Mouse (Mus musculus) lung, adult 2 months (tissue): ENCODE measurements around the gene Cltrn. TPM values are rescaled to one million over a fixed set of nuclear protein-coding genes. Genes with fewer than 3 reads are reported as not detected.

Experiments used
- DNase-seq: peaks from one replicate; pipeline ENCODE4 v3.0.0; 2022
- H3K4me1 ChIP-seq: fragments of 200-500 bp; 2 replicates; pipeline ENCODE4 v1.6.1; 2011; ENCODE audit warnings: low read length; ENCODE audit not compliant: control insufficient read depth, insufficient read depth
- H3K4me3 ChIP-seq: fragments of 200-500 bp; replicated peaks from 2 replicates; pipeline ENCODE3; 2011; ENCODE audit warnings: low read depth, mild to moderate bottlenecking, control low read depth, low read length; ENCODE audit errors: extremely low read depth
- CTCF ChIP-seq: fragments of 200-500 bp; IDR thresholded peaks from 2 replicates; pipeline ENCODE4 v1.5.1; 2011; ENCODE audit warnings: mild to moderate bottlenecking, low read length, control low read depth; ENCODE audit not compliant: insufficient read depth
- POLR2A ChIP-seq: fragments of 200-500 bp; IDR thresholded peaks from 2 replicates; pipeline ENCODE4 v1.6.1; 2011; ENCODE audit warnings: low read depth, mild to moderate bottlenecking, control low read depth, low read length, borderline replicate concordance; ENCODE audit errors: extremely low read depth
- WGBS: fragments of 180-500 bp; shearing (Covaris S2); methylation state at CpG from one replicate; pipeline ENCODE4 v1.1.7; 2018; 5-methylcytosine and 5-hydroxymethylcytosine counted together
- polyA plus RNA-seq: library from polyadenylated mRNA; depleted of rRNA; stranded (reverse); fragments of >200 nt; gene quantifications from 2 replicates; pipeline ENCODE4 v1.2.3, GENCODE M21; 2012; rRNA removed

Cltrn gene
- not detected in 2 replicates for polyA plus RNA-seq

DNA sequence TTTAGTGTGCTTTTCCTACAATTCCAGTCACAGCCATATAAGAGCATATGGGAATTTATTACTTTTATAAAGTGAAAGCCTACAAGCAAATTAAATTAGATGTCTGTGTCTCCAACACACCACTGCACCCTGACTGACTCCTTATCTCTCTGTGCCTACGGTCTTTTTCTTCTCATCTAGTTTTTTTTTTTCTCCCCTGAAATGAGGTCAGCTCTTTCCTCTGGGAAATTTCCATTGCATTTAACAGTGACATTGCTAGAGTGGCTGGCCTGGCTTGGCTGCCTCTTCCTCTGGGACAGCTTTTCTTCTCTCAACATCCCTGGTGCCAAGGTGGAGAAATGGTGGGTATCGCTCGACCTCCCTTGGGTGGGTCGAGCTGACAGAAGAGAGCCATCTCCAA lies at the start of gene Cltrn:
Gene Cltrn, plus strand, starts transcription at position 249 of the 400 bp plus-strand sequence.
- Histone ChIP-seq H3K4me1 (no peaks in the 10 kb centered on the region), H3K4me3 (no peak within 1 kb of the TSS)
- WGBS, result 78% methylated on average over 4 of the region's 4 CpGs
- DNase-seq, result no peak
- TF ChIP-seq CTCF (no peak), POLR2A (no peak)

DNA sequence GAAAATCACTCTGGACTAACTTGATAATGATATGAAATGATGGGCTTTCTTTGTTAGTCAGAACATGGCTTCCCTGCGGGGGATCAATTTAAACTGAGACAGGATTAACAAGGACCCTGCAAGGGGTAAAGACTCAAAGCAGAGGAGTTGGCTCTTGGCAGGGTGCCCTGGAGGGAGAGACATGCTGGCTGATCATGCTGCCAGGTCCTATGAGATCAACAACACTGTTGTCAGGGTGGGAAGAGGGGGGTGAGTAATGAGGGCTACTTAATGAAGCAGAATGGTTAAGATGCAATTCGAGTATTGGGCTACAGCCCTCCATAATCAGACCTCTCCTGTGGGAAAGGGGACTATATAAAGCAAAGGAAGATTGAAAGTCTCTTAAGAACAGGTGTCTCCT lies 49.7 kb upstream of the Cltrn start:
- Histone ChIP-seq H3K4me3 (no peak overlapping the region), H3K4me1 (no peaks in the 10 kb centered on the region)
- DNase-seq, result no peak
- 55% methylated on average over 2 of the region's 2 CpGs for WGBS
- TF ChIP-seq CTCF (no peak), POLR2A (no peak)

DNA sequence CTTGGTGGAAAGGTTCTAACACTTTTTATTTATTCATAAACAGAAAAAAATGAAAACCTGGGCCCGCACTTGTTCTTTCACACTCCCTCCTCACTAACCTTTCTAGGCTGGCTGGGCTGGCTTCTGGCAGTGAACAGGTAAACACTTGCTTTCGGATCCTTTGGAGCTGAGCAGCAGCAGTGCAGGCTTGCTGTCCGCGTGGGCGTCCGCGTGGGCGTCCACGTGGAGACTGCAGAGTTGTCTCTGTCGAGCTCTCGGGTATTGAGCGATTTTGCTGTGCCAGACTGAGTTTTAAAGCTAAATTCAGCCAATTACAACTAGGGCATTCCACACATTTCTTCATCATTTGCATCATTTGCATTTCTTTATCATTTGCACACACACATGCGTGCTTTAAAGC lies 46.6 kb upstream of the Cltrn start:
- no peak for TF ChIP-seq CTCF
- no peak for TF ChIP-seq POLR2A
- no peak for DNase-seq
- no peak overlapping the region for H3K4me3 ChIP-seq
- H3K4me1 ChIP-seq, result no peaks in the 10 kb centered on the region
- 58% methylated on average over 13 of the region's 13 CpGs for WGBS

DNA sequence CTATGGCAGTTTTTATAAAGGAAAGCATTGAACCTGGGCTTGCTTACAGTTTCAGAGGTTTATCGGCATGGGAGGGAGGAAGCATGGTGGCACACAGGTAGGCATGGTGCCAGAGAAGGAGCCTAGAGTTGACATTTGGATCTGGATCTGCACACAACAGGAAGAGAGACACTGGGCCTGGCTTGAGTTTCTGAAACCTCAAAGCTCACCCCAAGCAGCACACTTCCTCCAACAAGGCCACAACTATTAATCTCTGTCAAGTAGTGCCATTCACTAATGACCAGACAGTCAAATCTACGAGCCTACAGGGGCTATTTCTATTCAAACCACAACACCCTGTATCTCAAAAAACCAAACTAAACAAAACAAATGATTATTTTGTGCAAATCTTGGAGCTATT lies 41.9 kb upstream of the Cltrn start:
- Histone ChIP-seq H3K4me3 (no peak overlapping the region), H3K4me1 (no peaks in the 10 kb centered on the region)
- WGBS, result 45% methylated on average over 2 of the region's 2 CpGs
- no peak for DNase-seq
- TF ChIP-seq POLR2A, result no peak
- TF ChIP-seq CTCF, result no peak

DNA sequence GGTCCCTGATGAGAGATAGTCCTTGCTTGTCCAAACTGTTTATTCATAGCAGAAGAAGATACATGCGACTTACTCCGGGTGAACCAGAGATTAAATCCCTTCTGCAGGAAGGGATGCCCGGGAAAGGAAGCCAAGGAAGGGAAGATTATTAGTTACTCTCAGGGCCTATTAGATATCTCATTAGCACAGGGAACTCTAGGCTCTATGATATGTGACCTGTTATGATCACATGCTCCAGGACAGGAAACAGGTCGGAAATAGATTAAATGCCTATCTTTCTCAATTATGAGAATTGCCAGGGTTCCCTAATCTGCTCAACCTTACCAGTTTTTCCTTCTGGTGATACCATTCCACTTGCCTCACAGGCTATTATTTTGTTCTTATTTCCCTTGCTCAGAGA lies 32.9 kb upstream of the Cltrn start:
- no peak for DNase-seq
- WGBS, result 71% methylated on average over 4 of the region's 4 CpGs
- no peaks in the 10 kb centered on the region for H3K4me1 ChIP-seq
- TF ChIP-seq POLR2A (no peak), CTCF (no peak)
- no peak overlapping the region for H3K4me3 ChIP-seq

DNA sequence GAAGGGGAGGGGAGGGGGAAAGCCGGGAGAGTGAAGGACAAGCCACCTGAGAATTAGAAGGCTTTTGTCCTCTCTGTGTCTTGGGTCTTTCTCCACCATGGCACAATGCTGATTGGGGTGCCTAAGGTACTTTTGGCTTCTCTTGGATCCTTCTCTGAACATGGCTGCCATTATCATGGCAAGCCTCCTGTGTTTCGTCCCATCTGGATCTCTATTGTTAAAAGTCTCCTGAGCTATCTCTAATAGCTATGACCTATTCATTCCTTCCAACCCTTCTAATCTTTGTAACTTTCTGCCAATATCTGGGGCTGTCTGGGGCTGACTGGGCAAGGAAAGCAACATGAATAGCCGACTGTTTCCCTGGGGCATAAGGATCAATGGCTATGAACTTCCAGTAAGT lies 30.1 kb upstream of the Cltrn start:
- TF ChIP-seq POLR2A, result no peak
- TF ChIP-seq CTCF, result no peak
- no peak for DNase-seq
- WGBS, result 77% methylated on average over 3 of the region's 3 CpGs
- H3K4me3 ChIP-seq, result no peak overlapping the region
- H3K4me1 ChIP-seq, result no peaks in the 10 kb centered on the region

DNA sequence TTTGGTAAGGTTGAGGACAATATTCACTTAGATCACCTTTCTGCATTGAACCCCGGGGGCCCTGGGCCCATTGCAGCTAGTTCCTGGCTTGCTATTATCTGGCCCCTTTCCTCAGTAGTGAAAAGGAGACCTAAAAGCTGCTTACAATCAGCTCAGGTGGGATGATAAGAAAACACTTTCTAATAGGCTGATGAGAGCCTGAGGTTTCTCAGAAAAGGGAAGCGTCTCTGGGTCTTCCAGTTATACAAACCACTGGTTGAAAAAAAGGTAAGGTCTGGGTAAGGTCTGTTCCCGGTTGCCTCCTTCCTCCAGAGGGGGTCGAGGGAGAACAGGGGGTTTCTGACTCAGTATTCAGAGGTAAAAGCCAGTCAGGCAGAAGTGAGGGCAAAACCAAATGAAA lies 29.6 kb upstream of the Cltrn start:
- no peak for TF ChIP-seq CTCF

DNA sequence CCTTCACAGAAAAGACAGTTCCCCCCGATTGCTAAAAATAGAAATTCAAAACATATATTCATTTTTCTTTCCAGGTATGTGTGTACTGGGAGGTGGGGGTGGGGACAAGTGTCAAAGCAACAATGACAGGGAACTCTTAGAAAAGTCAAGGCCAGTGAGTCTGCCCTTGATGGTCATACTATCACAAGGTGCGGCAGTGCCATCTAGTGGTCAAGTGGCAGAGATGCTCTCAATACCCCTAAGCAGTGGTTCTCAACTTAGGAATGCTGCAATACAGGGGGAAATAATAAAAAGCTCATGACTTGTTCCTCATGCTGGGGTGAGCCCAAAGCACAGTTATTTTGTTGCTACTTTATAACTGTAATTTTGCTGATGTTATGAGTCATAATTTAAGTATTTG lies 22.4 kb upstream of the Cltrn start:
- WGBS, result 23% methylated on average over 2 of the region's 2 CpGs
- Histone ChIP-seq H3K4me3 (no peak overlapping the region), H3K4me1 (no peaks in the 10 kb centered on the region)
- TF ChIP-seq CTCF (peak; percentile 67), POLR2A (no peak)
- peak; percentile 63 for DNase-seq

More for the DNA sequence above, 29.6 kb upstream of the Cltrn start:
- H3K4me1 ChIP-seq, result no peaks in the 10 kb centered on the region
- 68% methylated on average over 4 of the region's 4 CpGs for WGBS
- H3K4me3 ChIP-seq, result no peak overlapping the region
- no peak for DNase-seq

DNA sequence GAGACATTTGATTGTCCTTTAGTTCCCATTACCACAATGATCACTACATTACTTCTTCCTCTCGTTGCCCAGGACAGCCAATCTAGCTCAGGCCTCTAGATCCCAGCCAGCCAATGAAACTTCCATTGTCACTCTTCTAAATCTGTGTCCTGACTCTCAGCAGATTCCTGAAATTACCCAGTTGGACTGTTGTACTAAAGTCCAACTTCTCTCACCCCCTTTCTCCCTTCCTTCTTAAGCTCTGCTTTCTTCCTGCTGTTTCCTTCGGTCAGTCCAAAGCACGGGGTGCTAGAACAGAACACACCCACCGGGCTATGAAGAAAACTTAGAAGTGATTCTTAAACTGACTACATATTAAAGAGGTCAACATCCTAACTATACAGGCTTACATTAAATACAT lies 19.7 kb upstream of the Cltrn start:
- TF ChIP-seq POLR2A (no peak), CTCF (no peak)
- Histone ChIP-seq H3K4me3 (no peak overlapping the region), H3K4me1 (no peaks in the 10 kb centered on the region)
- WGBS, result 76% methylated on average over 4 of the region's 4 CpGs
- DNase-seq, result no peak

DNA sequence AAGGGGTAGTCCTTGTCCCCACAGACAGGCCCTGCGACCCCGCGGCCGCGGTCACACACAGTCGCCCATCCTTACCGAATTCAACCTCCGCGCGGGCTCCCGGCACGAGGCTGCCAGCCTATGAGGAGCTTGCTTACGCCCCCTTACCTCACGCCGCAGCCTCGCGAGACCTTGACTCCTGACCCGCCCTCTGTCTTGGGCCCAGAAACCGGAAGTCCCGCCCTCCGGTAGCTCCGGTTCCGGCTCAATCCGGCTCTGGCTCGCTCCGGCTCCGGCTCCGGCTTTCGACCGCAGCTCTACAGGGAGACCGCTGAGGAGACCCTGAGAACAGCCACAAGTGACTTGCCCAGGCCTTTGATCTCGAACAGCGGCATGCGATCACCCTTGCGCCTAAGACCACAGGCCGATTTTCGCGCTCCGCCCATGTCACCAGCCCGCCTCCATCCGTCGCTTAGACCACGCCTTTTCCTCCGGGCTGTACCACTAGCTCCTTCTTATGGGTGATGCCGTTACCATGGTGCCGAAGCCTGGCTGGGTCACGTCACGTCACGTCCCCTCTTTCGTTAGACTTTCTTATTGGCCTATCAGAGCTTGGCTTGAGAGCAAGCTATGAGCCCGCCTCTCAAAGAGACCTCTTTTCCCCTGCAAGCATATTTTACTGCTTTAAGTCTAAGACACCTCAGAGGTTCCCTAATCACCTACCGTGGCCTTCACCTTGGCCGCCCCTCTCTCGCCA lies 12.4 kb upstream of the Cltrn start, which contains the start of gene Siah1b:
Gene Siah1b, minus strand, starts transcription at position 454 of the 736 bp plus-strand sequence.
- peak; percentile 85 for DNase-seq
- TF ChIP-seq POLR2A, result peak; percentile 49; the same call in 1 of the 2 replicates
- TF ChIP-seq CTCF, result no peak
- Histone ChIP-seq H3K4me1 (0 out of 2 replicates have a peak, but pooled peaks cover 3% of the 10 kb centered on the region), H3K4me3 (peak within 1 kb of the TSS; percentile 98)
- WGBS, result 32% methylated on average over 54 of the region's 54 CpGs
